8 mouse cellular contexts compared by ENCODE assay signal in the genomic region with DNA sequence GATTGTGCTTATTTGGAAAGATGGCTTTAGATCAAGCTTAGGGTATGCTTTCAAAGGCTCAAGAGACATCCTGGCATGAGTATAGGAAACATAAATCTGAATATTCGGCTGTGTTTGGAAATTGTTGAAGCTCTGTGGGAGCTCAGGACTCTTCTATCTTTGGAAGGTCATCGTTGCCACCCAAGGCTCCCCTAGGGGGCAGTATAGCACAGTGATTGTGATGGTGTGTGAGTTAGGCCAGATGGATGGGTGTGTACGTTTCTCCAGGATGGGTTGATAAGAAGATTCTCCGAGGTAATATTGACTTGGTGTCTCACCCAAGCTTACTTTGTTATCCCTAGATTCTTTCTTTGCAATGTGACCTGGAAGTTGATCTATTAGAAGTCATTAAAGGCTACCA.
DNase-seq lines count a peak whose midpoint lies in the region; ATAC-seq lines count a peak whose summit lies in the region.

No protein-coding gene starts in this region.

- no peaks in the 10 kb centered on the region for H3K27me3 ChIP-seq in hindbrain, embryonic 13.5 days

- H3K27ac ChIP-seq in hindbrain, embryonic 13.5 days: no peak overlapping the region

- H3K4me1 ChIP-seq in hindbrain, embryonic 13.5 days (replicated peaks): peaks cover 6% of the 10 kb centered on the region; the same call in 1 of the 2 replicates

- H3K36me3 ChIP-seq in hindbrain, embryonic 13.5 days: no peaks in the 10 kb centered on the region

- H3K9ac ChIP-seq in hindbrain, embryonic 13.5 days: no peak overlapping the region

- H3K4me3 ChIP-seq in hindbrain, embryonic 13.5 days: no peak overlapping the region

- intact Hi-C loops in left cerebral cortex, postnatal 4 days (cut with DNase I): no loop called here

- ATAC-seq in common myeloid progenitor, adult 5-6 weeks (replicated peaks; ENCODE audit: low read depth, poor library complexity, severe bottlenecking): peak; percentile 60; the same call in 1 of the 2 replicates
- ATAC-seq in hindbrain, embryonic 13.5 days (ENCODE audit: low FRiP score): no peak

- 66% methylated on average over 4 of the region's 4 CpGs for WGBS in hindbrain, embryonic 13.5 days

- no peak overlapping the region for H3K4me2 ChIP-seq in hindbrain, embryonic 13.5 days

- H3K9me3 ChIP-seq in hindbrain, embryonic 13.5 days: no peaks in the 10 kb centered on the region

- peak; percentile 10 for DNase-seq in ovary, postnatal 10 days (ENCODE audit: low spot score)
- no peak for DNase-seq in ovary, adult 18-20 months (ENCODE audit: low spot score)
- DNase-seq in adrenal gland, adult 2 months: peak; percentile 70
- peak; percentile 70 for DNase-seq in induced T-regulatory cell, adult 2 months (ENCODE audit: low read depth)
- peak; percentile 58 for DNase-seq in left cerebral cortex, postnatal 4 days
- peak; percentile 54 for DNase-seq in right cerebral cortex, adult 18-20 months
